Comparison of ENCODE assay signal across 13 mouse cellular contexts in genomic region chr2:167239262-167239661, GRCm38 (mm10). TPM values are rescaled to one million over a fixed set of nuclear protein-coding genes. Genes with fewer than 3 reads are reported as not detected.
A peak's percentile ranks its signal among the peaks of the same experiment; 100 is the strongest.
DNase-seq lines count a peak whose midpoint lies in the region; ATAC-seq and TF ChIP-seq lines count a peak whose summit lies in the region.
"Had no signal": no experiment of that assay in that cellular context is flagged by ENCODE, and none has a peak within 500 bp of the region (broad histone marks: within the 10 kb centered on the region; RNA-seq: fewer than 3 reads in every experiment).

No protein-coding gene starts in this region.

- DNase-seq in heart, postnatal 25 days (ENCODE audit: low spot score), result no peak
- DNase-seq in lung, postnatal 0 days (ENCODE audit: low spot score), result no peak
- DNase-seq in lung, postnatal 14 days, result no peak
- no peak for DNase-seq in cerebellum, postnatal 14 days
- DNase-seq in left cerebral cortex, postnatal 25 days (ENCODE audit: low spot score in 2 of 2), result no peak
- DNase-seq: cerebellum, adult 18-20 months; gastrocnemius, postnatal 14 days; layer of hippocampus, postnatal 36 days; right cerebral cortex, postnatal 4 days had no signal

- intact Hi-C loops in heart, postnatal 25 days (cut with DNase I), result no loop called here
- intact Hi-C loops in left cerebral cortex, postnatal 25 days (cut with DNase I), result no loop called here

- 38% methylated on average over 12 of the region's 12 CpGs for WGBS in heart, embryonic 12.5 days
- 15% methylated on average over 12 of the region's 12 CpGs for WGBS in lung, postnatal 0 days
- WGBS in intestine, embryonic 16.5 days, result 21% methylated on average over 12 of the region's 12 CpGs
- WGBS in stomach, embryonic 15.5 days, result 12% methylated on average over 12 of the region's 12 CpGs

- H3K9me3 ChIP-seq in heart, embryonic 12.5 days (replicated peaks), result no peaks in the 10 kb centered on the region
- H3K9me3 ChIP-seq in lung, postnatal 0 days (ENCODE audit: low read length), result no peaks in the 10 kb centered on the region
- no peaks in the 10 kb centered on the region for H3K9me3 ChIP-seq in intestine, embryonic 16.5 days (ENCODE audit: control insufficient read depth, low read length)
- no peaks in the 10 kb centered on the region for H3K9me3 ChIP-seq in stomach, embryonic 15.5 days

- peak overlapping the region; percentile 90 for H3K4me2 ChIP-seq in heart, embryonic 12.5 days
- peak overlapping the region; percentile 70 for H3K4me2 ChIP-seq in lung, postnatal 0 days (replicated peaks; ENCODE audit: low read depth, low read length)
- H3K4me2 ChIP-seq in intestine, embryonic 16.5 days (ENCODE audit: low read depth, low read length), result peak overlapping the region; percentile 73
- peak overlapping the region; percentile 81 for H3K4me2 ChIP-seq in stomach, embryonic 15.5 days

- peak overlapping the region; percentile 81; the same call in 1 of the 2 replicates for H3K9ac ChIP-seq in heart, embryonic 12.5 days
- H3K9ac ChIP-seq in lung, postnatal 0 days (replicated peaks; ENCODE audit: low read depth), result no peak overlapping the region
- H3K9ac ChIP-seq in intestine, embryonic 16.5 days (ENCODE audit: low read depth, low read length), result peak overlapping the region; percentile 30; the same call in 1 of the 2 replicates
- no peak overlapping the region for H3K9ac ChIP-seq in stomach, embryonic 15.5 days

- no peak for ATAC-seq in heart, embryonic 12.5 days (ENCODE audit: insufficient number of reproducible peaks, low FRiP score)
- no peak for ATAC-seq in lung, postnatal 0 days
- ATAC-seq in intestine, embryonic 16.5 days, result no peak
- ATAC-seq in stomach, embryonic 15.5 days (ENCODE audit: insufficient read depth, low FRiP score, low read depth), result peak; percentile 47; the same call in 1 of the 2 replicates

- TF ChIP-seq CTCF in lung, postnatal 0 days (IDR thresholded peaks at IDR 0.05), result no peak

- TF ChIP-seq EP300 in lung, postnatal 0 days (IDR thresholded peaks at IDR 0.05), result no peak

- H3K4me3 ChIP-seq in heart, embryonic 12.5 days, result peak overlapping the region; percentile 52
- peak overlapping the region; percentile 41 for H3K4me3 ChIP-seq in lung, postnatal 0 days (ENCODE audit: low read depth, low read length)
- H3K4me3 ChIP-seq in intestine, embryonic 16.5 days (ENCODE audit: low read length), result peak overlapping the region; percentile 54
- peak overlapping the region; percentile 52 for H3K4me3 ChIP-seq in stomach, embryonic 15.5 days (replicated peaks)

- no peaks in the 10 kb centered on the region for H3K36me3 ChIP-seq in heart, embryonic 12.5 days
- no peaks in the 10 kb centered on the region for H3K36me3 ChIP-seq in lung, postnatal 0 days (ENCODE audit: insufficient read depth, low read length)
- H3K36me3 ChIP-seq in intestine, embryonic 16.5 days (ENCODE audit: control insufficient read depth, insufficient read depth, low read length), result no peaks in the 10 kb centered on the region
- no peaks in the 10 kb centered on the region for H3K36me3 ChIP-seq in stomach, embryonic 15.5 days

- H3K27me3 ChIP-seq in heart, embryonic 12.5 days (replicated peaks), result peaks cover 8% of the 10 kb centered on the region; the same call in 1 of the 2 replicates
- H3K27me3 ChIP-seq in lung, postnatal 0 days (replicated peaks; ENCODE audit: insufficient read depth, low read length), result no peaks in the 10 kb centered on the region
- peaks cover 8% of the 10 kb centered on the region; the same call in 1 of the 2 replicates for H3K27me3 ChIP-seq in intestine, embryonic 16.5 days (replicated peaks; ENCODE audit: control insufficient read depth, insufficient read depth, low read length)
- peaks cover 9% of the 10 kb centered on the region; the same call in 1 of the 2 replicates for H3K27me3 ChIP-seq in stomach, embryonic 15.5 days (replicated peaks)

- H3K27ac ChIP-seq in heart, embryonic 12.5 days (ENCODE audit: poor library complexity, severe bottlenecking), result peak overlapping the region; percentile 34; the same call in 1 of the 2 replicates
- H3K27ac ChIP-seq in lung, postnatal 0 days (ENCODE audit: low read length), result no peak overlapping the region
- H3K27ac ChIP-seq in intestine, embryonic 16.5 days (ENCODE audit: low read length), result peak overlapping the region; percentile 15; the same call in 1 of the 2 replicates
- H3K27ac ChIP-seq in stomach, embryonic 15.5 days, result peak overlapping the region; percentile 75

- H3K4me1 ChIP-seq in heart, embryonic 12.5 days (replicated peaks), result peaks cover 19% of the 10 kb centered on the region
- peaks cover 5% of the 10 kb centered on the region; the same call in 1 of the 2 replicates for H3K4me1 ChIP-seq in lung, postnatal 0 days (ENCODE audit: insufficient read depth, low read depth, low read length)
- peaks cover 11% of the 10 kb centered on the region for H3K4me1 ChIP-seq in intestine, embryonic 16.5 days (ENCODE audit: control insufficient read depth, insufficient read depth, low read length)
- H3K4me1 ChIP-seq in stomach, embryonic 15.5 days, result peaks cover 13% of the 10 kb centered on the region

RNA-seq across cellular contexts. Expression of gene Ptgis, which starts 1.1 kb away (rescaled TPM):
- polyA plus RNA-seq in heart, embryonic 12.5 days (2016; fragmentation: Nextera tagmentation; extraction: Ambion mirVana), result 22.5 and 22.9 TPM in 2 replicates
- total RNA-seq in heart, postnatal 25 days (2021), result 10 to 100 TPM; 18.8 to 24.6 TPM
- 32.7 and 37.9 TPM in 2 replicates for polyA plus RNA-seq in lung, postnatal 0 days (2015; fragmentation: Nextera tagmentation; extraction: Ambion mirVana)
- 12.0 and 12.8 TPM in 2 replicates for polyA plus RNA-seq in intestine, embryonic 16.5 days (2015; fragmentation: Nextera tagmentation; extraction: Ambion mirVana)
- polyA plus RNA-seq in stomach, embryonic 15.5 days (2015; fragmentation: Nextera tagmentation; extraction: Ambion mirVana), result 18.2 and 20.2 TPM in 2 replicates
- total RNA-seq in left cerebral cortex, postnatal 25 days (2021), result 1 to 10 TPM; 1.6 to 2.7 TPM
- total RNA-seq: megakaryocyte-erythroid progenitor cell, adult 5-6 weeks had no signal

RNA-seq across cellular contexts. Expression of gene Kcnb1, which starts 49.3 kb away (rescaled TPM):
- 0.24 and 0.30 TPM in 2 replicates for polyA plus RNA-seq in heart, embryonic 12.5 days (2016; fragmentation: Nextera tagmentation; extraction: Ambion mirVana)
- 10 to 100 TPM; 40.9 to 47.9 TPM for total RNA-seq in heart, postnatal 25 days (2021)
- polyA plus RNA-seq in lung, postnatal 0 days (2015; fragmentation: Nextera tagmentation; extraction: Ambion mirVana), result 0.76 and 1.1 TPM in 2 replicates
- polyA plus RNA-seq in intestine, embryonic 16.5 days (2015; fragmentation: Nextera tagmentation; extraction: Ambion mirVana), result 1.1 TPM in 2 replicates
- 1.4 and 1.5 TPM in 2 replicates for polyA plus RNA-seq in stomach, embryonic 15.5 days (2015; fragmentation: Nextera tagmentation; extraction: Ambion mirVana)
- total RNA-seq in left cerebral cortex, postnatal 25 days (2021), result 100 to 1,000 TPM; 192 to 207 TPM

Comparison
In these comparisons a context has a peak if more than half of its experiments do, and no peak if none do; other contexts are left out.
1. H3K9ac ChIP-seq: peak in heart, embryonic 12.5 days (single experiment) and intestine, embryonic 16.5 days (single experiment); none in lung, postnatal 0 days (single experiment) and stomach, embryonic 15.5 days (single experiment).
2. Peak in every context shown above with its lines, with median percentiles within 50 percentile points of each other: H3K4me2 ChIP-seq and H3K4me3 ChIP-seq.